Mouse (Mus musculus): ENCODE data around the gene Rsrc1. TPM values are rescaled to one million over a fixed set of nuclear protein-coding genes. Genes with fewer than 3 reads are reported as not detected.

Gene Rsrc1
- total and polyA plus RNA-seq, 2 experiments from 2014 or later, result 13.1 to 15.0 TPM

- Histone ChIP-seq H3K4me3 (ENCODE audit: low read depth, low read length) (no peak overlapping the region), H3K4me1 (ENCODE audit: control insufficient read depth, insufficient read depth) (no peaks in the 10 kb centered on the region), H3K27me3 (ENCODE audit: control insufficient read depth, insufficient read depth, low read length) (no peaks in the 10 kb centered on the region), H3K36me3 (replicated peaks; ENCODE audit: control insufficient read depth, insufficient read depth, low read length) (no peaks in the 10 kb centered on the region), H3K4me2 (ENCODE audit: low read depth, low read length) (no peak overlapping the region), H3K9me3 (replicated peaks; ENCODE audit: control insufficient read depth, low read length) (no peaks in the 10 kb centered on the region), H3K27ac (ENCODE audit: low read depth) (no peak overlapping the region), H3K9ac (replicated peaks; ENCODE audit: low read depth, low read length) (no peak overlapping the region)
- 73% methylated on average over 3 of the region's 3 CpGs for WGBS
- TF ChIP-seq EP300 (IDR thresholded peaks at IDR 0.05; ENCODE audit: low read depth) (no peak), CTCF (IDR thresholded peaks at IDR 0.05; ENCODE audit: low read depth) (peak; percentile 36)
- DNase-seq (ENCODE audit: low spot score), result peak; percentile 36
- ATAC-seq (ENCODE audit: insufficient read depth, low read depth), result no peak
These were observed 286.3 kb downstream of the Rsrc1 start for GRCm38 (mm10) chr3:67267448-67267847.

DNA sequence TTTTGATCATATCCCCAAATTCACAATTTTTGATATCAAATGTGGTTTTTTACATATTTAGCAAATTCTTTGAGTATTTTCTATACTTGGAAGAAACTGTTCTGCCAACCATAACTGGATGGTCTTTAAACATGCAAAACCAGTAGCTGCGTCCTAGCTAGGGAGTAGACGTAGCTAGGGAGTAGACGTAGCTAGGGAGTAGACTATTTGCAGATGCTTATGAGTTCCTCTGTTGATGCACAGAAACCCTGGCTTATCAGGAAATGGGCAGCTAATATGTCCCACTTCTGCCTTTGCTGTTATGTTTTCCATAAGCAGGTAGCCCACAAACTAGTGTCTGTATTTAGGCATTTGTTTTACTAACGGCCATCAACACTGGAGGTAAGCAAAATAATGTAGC, 298.6 kb downstream of the Rsrc1 start:
- H3K27ac ChIP-seq (ENCODE audit: low read depth), result no peak overlapping the region
- DNase-seq (ENCODE audit: low spot score) (no peak), ATAC-seq (ENCODE audit: insufficient read depth, low read depth) (no peak)
- TF ChIP-seq EP300 (IDR thresholded peaks at IDR 0.05; ENCODE audit: low read depth) (no peak), CTCF (IDR thresholded peaks at IDR 0.05; ENCODE audit: low read depth) (no peak)
- no peak overlapping the region for H3K9ac ChIP-seq (replicated peaks; ENCODE audit: low read depth, low read length)
- no peaks in the 10 kb centered on the region for H3K36me3 ChIP-seq (replicated peaks; ENCODE audit: control insufficient read depth, insufficient read depth, low read length)
- H3K4me1 ChIP-seq (ENCODE audit: control insufficient read depth, insufficient read depth), result peaks cover 2% of the 10 kb centered on the region; the same call in 1 of the 2 replicates
- H3K27me3 ChIP-seq (ENCODE audit: control insufficient read depth, insufficient read depth, low read length), result no peaks in the 10 kb centered on the region
- H3K9me3 ChIP-seq (replicated peaks; ENCODE audit: control insufficient read depth, low read length), result no peaks in the 10 kb centered on the region
- 78% methylated on average over 4 of the region's 4 CpGs for WGBS
- H3K4me3 ChIP-seq (ENCODE audit: low read depth, low read length), result no peak overlapping the region
- no peak overlapping the region for H3K4me2 ChIP-seq (ENCODE audit: low read depth, low read length)

DNA sequence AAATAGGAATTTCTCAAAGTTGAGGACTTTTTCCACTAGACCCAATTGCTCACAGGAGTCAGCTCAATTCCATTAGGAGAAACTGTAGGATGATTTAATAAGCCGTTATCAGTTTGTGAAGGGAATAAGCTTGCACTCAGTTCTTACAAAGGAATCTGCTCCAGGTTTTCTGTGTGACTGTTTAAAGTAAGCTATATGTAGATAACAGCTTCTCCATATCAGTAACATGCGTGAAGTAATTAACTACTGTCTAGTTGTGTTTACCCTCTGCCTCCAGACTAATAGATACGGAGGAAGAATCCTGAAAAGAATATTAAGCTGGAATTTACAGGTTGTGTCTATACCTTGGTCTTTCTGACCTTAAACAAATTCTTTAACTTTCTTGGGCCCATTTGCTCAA, 299.1 kb downstream of the Rsrc1 start:
- H3K9me3 ChIP-seq (replicated peaks; ENCODE audit: control insufficient read depth, low read length), result no peaks in the 10 kb centered on the region
- H3K36me3 ChIP-seq (replicated peaks; ENCODE audit: control insufficient read depth, insufficient read depth, low read length), result no peaks in the 10 kb centered on the region
- DNase-seq (ENCODE audit: low spot score) (no peak), ATAC-seq (ENCODE audit: insufficient read depth, low read depth) (no peak)
- H3K4me3 ChIP-seq (ENCODE audit: low read depth, low read length), result no peak overlapping the region
- TF ChIP-seq CTCF (IDR thresholded peaks at IDR 0.05; ENCODE audit: low read depth), result no peak
- WGBS, result 60% methylated on average over 3 of the region's 3 CpGs
- no peak overlapping the region for H3K4me2 ChIP-seq (ENCODE audit: low read depth, low read length)
- H3K9ac ChIP-seq (replicated peaks; ENCODE audit: low read depth, low read length), result no peak overlapping the region
- peaks cover 5% of the 10 kb centered on the region; the same call in 1 of the 2 replicates for H3K4me1 ChIP-seq (ENCODE audit: control insufficient read depth, insufficient read depth)
- no peaks in the 10 kb centered on the region for H3K27me3 ChIP-seq (ENCODE audit: control insufficient read depth, insufficient read depth, low read length)
- H3K27ac ChIP-seq (ENCODE audit: low read depth), result no peak overlapping the region

- Histone ChIP-seq H3K9ac (replicated peaks; ENCODE audit: low read depth, low read length) (no peak overlapping the region), H3K27ac (ENCODE audit: low read depth) (no peak overlapping the region), H3K36me3 (replicated peaks; ENCODE audit: control insufficient read depth, insufficient read depth, low read length) (no peaks in the 10 kb centered on the region), H3K4me1 (ENCODE audit: control insufficient read depth, insufficient read depth) (peaks cover 5% of the 10 kb centered on the region; the same call in 1 of the 2 replicates), H3K27me3 (ENCODE audit: control insufficient read depth, insufficient read depth, low read length) (no peaks in the 10 kb centered on the region), H3K4me3 (ENCODE audit: low read depth, low read length) (no peak overlapping the region), H3K9me3 (replicated peaks; ENCODE audit: control insufficient read depth, low read length) (no peaks in the 10 kb centered on the region), H3K4me2 (ENCODE audit: low read depth, low read length) (no peak overlapping the region)
- no peak for TF ChIP-seq EP300 (IDR thresholded peaks at IDR 0.05; ENCODE audit: low read depth)
- no peak for TF ChIP-seq CTCF (IDR thresholded peaks at IDR 0.05; ENCODE audit: low read depth)
- 93% methylated on average over 1 of the region's 1 CpGs for WGBS
- ATAC-seq (ENCODE audit: insufficient read depth, low read depth) (no peak), DNase-seq (ENCODE audit: low spot score) (no peak)
These were observed 302.8 kb downstream of the Rsrc1 start for GRCm38 (mm10) chr3:67284039-67284438.

DNA sequence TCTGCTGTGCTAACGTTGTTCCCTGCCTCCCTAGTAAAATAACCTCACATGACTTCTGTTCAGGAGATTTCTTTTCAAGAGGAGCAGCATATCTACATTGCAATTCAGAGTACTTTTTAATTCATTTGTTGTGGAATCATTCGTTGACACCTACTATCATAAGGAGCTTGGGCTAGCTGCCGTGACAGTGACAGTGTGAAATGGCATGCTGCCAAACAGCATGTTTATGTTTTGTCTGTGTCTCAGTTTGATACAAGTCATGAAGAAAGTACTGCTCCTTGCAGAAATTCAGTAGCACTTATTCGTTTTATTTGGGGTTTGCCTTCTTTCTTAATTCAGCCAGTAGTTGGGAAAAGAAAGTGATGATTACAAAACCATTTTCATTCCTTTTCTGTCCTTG, 303.7 kb downstream of the Rsrc1 start:
- Histone ChIP-seq H3K36me3 (replicated peaks; ENCODE audit: control insufficient read depth, insufficient read depth, low read length) (no peaks in the 10 kb centered on the region), H3K4me1 (ENCODE audit: control insufficient read depth, insufficient read depth) (peaks cover 5% of the 10 kb centered on the region; the same call in 1 of the 2 replicates), H3K27me3 (ENCODE audit: control insufficient read depth, insufficient read depth, low read length) (no peaks in the 10 kb centered on the region), H3K4me2 (ENCODE audit: low read depth, low read length) (no peak overlapping the region), H3K4me3 (ENCODE audit: low read depth, low read length) (no peak overlapping the region), H3K9me3 (replicated peaks; ENCODE audit: control insufficient read depth, low read length) (no peaks in the 10 kb centered on the region), H3K9ac (replicated peaks; ENCODE audit: low read depth, low read length) (no peak overlapping the region), H3K27ac (ENCODE audit: low read depth) (no peak overlapping the region)
- DNase-seq (ENCODE audit: low spot score), result peak; percentile 16
- TF ChIP-seq CTCF (IDR thresholded peaks at IDR 0.05; ENCODE audit: low read depth), result no peak
- TF ChIP-seq EP300 (IDR thresholded peaks at IDR 0.05; ENCODE audit: low read depth), result no peak
- ATAC-seq (ENCODE audit: insufficient read depth, low read depth), result no peak
- 17% methylated on average over 4 of the region's 4 CpGs for WGBS

GRCm38 (mm10) chr3:67288664-67289063, 307.5 kb downstream of the Rsrc1 start:
- 91% methylated on average over 7 of the region's 7 CpGs for WGBS
- Histone ChIP-seq H3K36me3 (replicated peaks; ENCODE audit: control insufficient read depth, insufficient read depth, low read length) (no peaks in the 10 kb centered on the region), H3K9me3 (replicated peaks; ENCODE audit: control insufficient read depth, low read length) (no peaks in the 10 kb centered on the region), H3K4me1 (ENCODE audit: control insufficient read depth, insufficient read depth) (peaks cover 5% of the 10 kb centered on the region; the same call in 1 of the 2 replicates), H3K4me3 (ENCODE audit: low read depth, low read length) (no peak overlapping the region), H3K4me2 (ENCODE audit: low read depth, low read length) (no peak overlapping the region), H3K27me3 (ENCODE audit: control insufficient read depth, insufficient read depth, low read length) (no peaks in the 10 kb centered on the region), H3K9ac (replicated peaks; ENCODE audit: low read depth, low read length) (no peak overlapping the region), H3K27ac (ENCODE audit: low read depth) (no peak overlapping the region)
- ATAC-seq (ENCODE audit: insufficient read depth, low read depth) (no peak), DNase-seq (ENCODE audit: low spot score) (no peak)
- TF ChIP-seq EP300 (IDR thresholded peaks at IDR 0.05; ENCODE audit: low read depth) (no peak), CTCF (IDR thresholded peaks at IDR 0.05; ENCODE audit: low read depth) (no peak)

Measured in heart, postnatal 0 days (tissue).